Mouse (Mus musculus) E14TG2a.4 (cell line): Measurements from ENCODE around the gene Mybl2.

ENCODE experiments used
- CTCF ChIP-seq: conservative IDR thresholded peaks from 2 replicates; pipeline ENCODE4 v1.5.1; 2014; ENCODE audit warnings: low read length
- POU5F1 ChIP-seq: IDR thresholded peaks from 2 replicates; pipeline ENCODE4 v1.6.1; 2014; ENCODE audit warnings: low read length, borderline replicate concordance

DNA sequence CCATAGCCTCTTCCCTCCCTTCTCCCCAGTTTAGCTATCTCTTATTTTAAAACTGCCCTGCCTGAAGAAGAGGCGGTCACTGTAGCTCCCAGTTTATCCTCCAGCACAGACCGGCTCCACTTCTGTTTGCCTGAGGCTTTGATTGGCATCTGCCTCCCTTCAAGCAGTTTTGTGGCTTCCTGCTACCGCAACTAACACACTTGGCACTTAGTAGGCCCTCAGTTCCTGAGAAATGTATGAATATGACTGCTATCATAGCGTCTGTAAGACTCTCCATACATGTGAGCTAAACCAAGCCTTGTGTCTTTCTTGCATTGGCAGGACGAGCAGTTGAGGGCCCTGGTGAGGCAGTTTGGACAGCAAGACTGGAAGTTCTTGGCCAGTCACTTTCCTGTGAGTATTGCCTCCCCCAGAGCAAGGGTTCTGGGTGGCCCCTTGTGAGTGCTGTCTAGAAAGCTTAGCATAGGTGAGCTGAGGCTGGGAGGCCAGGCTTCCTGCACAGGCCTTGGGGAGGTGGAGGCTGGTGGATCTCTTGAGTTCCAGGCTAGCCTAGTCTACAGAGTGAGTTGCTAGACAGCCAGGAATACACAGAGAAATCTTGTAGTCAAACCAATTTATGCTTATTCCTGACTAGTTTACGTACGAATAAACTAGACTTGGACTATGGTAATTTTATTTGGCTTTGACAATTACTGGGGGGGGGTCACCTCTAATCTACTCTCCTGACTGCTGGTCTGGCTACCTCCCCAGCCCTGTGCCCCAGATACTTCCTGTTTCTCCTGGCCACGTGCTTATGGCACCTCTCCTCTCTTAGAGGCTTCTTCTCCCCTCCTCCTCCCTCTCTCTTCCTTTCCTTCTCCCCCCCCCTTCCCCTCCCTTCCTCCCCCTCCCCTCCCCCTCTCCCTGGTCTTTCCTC lies 7.0 kb downstream of the Mybl2 start:
- TF ChIP-seq CTCF (no peak), POU5F1 (no peak)
